Comparison of ENCODE assay signal across 21 mouse cellular contexts in genomic region chr8:103907662-103908061, GRCm38 (mm10).
DNase-seq lines count a peak whose midpoint lies in the region; ATAC-seq and TF ChIP-seq lines count a peak whose summit lies in the region.
"Had no signal": no experiment of that assay in that cellular context is flagged by ENCODE, and none has a peak within 500 bp of the region (broad histone marks: within the 10 kb centered on the region; RNA-seq: fewer than 3 reads in every experiment).

No protein-coding gene starts in this region.

- no peaks in the 10 kb centered on the region for H3K36me3 ChIP-seq in lung, embryonic 14.5 days (ENCODE audit: insufficient read depth)
- H3K36me3 ChIP-seq in lung, postnatal 0 days (ENCODE audit: insufficient read depth, low read length), result no peaks in the 10 kb centered on the region
- no peaks in the 10 kb centered on the region for H3K36me3 ChIP-seq in lung, embryonic 15.5 days
- no peaks in the 10 kb centered on the region for H3K36me3 ChIP-seq in lung, embryonic 16.5 days (ENCODE audit: control insufficient read depth, insufficient read depth, low read length)
- H3K36me3 ChIP-seq: G1E had no signal

- TF ChIP-seq EP300 in lung, postnatal 0 days (IDR thresholded peaks at IDR 0.05), result no peak

- WGBS in lung, embryonic 14.5 days, result 37% methylated on average over 4 of the region's 4 CpGs
- WGBS in lung, postnatal 0 days, result 42% methylated on average over 4 of the region's 4 CpGs
- WGBS in lung, embryonic 15.5 days, result 37% methylated on average over 4 of the region's 4 CpGs
- WGBS in lung, embryonic 16.5 days, result 41% methylated on average over 4 of the region's 4 CpGs

- no peak overlapping the region for H3K4me2 ChIP-seq in lung, embryonic 14.5 days
- no peak overlapping the region for H3K4me2 ChIP-seq in lung, postnatal 0 days (replicated peaks; ENCODE audit: low read depth, low read length)
- H3K4me2 ChIP-seq in lung, embryonic 15.5 days, result no peak overlapping the region
- H3K4me2 ChIP-seq in lung, embryonic 16.5 days (ENCODE audit: low read depth, low read length), result no peak overlapping the region

- peaks cover 3% of the 10 kb centered on the region; the same call in 1 of the 2 replicates for H3K9me3 ChIP-seq in lung, embryonic 14.5 days (ENCODE audit: low read depth, low read length)
- no peaks in the 10 kb centered on the region for H3K9me3 ChIP-seq in lung, postnatal 0 days (ENCODE audit: low read length)
- H3K9me3 ChIP-seq in lung, embryonic 15.5 days, result no peaks in the 10 kb centered on the region
- no peaks in the 10 kb centered on the region for H3K9me3 ChIP-seq in lung, embryonic 16.5 days (ENCODE audit: control insufficient read depth, low read length)

- no peaks in the 10 kb centered on the region for H3K27me3 ChIP-seq in lung, embryonic 14.5 days (ENCODE audit: insufficient read depth, low read length)
- no peaks in the 10 kb centered on the region for H3K27me3 ChIP-seq in lung, postnatal 0 days (replicated peaks; ENCODE audit: insufficient read depth, low read length)
- no peaks in the 10 kb centered on the region for H3K27me3 ChIP-seq in lung, embryonic 15.5 days
- H3K27me3 ChIP-seq in lung, embryonic 16.5 days (ENCODE audit: control insufficient read depth, insufficient read depth, low read depth, low read length), result no peaks in the 10 kb centered on the region
- H3K27me3 ChIP-seq: CH12.LX, Patski had no signal

- TF ChIP-seq CTCF in lung, embryonic 14.5 days (IDR thresholded peaks at IDR 0.05; ENCODE audit: low read depth), result no peak
- TF ChIP-seq CTCF in lung, postnatal 0 days (IDR thresholded peaks at IDR 0.05), result no peak

- H3K4me1 ChIP-seq in lung, embryonic 14.5 days (ENCODE audit: insufficient read depth), result no peaks in the 10 kb centered on the region; the same call in 1 of the 2 replicates
- H3K4me1 ChIP-seq in lung, postnatal 0 days (ENCODE audit: insufficient read depth, low read depth, low read length), result no peaks in the 10 kb centered on the region
- H3K4me1 ChIP-seq in lung, embryonic 15.5 days, result 0 out of 2 replicates have a peak, but pooled peaks cover 9% of the 10 kb centered on the region
- no peaks in the 10 kb centered on the region; the same call in 1 of the 2 replicates for H3K4me1 ChIP-seq in lung, embryonic 16.5 days (replicated peaks; ENCODE audit: control insufficient read depth, insufficient read depth, low read length)

- peak; percentile 58 for DNase-seq in lung, embryonic 14.5 days
- no peak for DNase-seq in lung, postnatal 0 days (ENCODE audit: low spot score)
- DNase-seq in lung, postnatal 10 days, result no peak
- no peak for DNase-seq in lung, postnatal 4 days
- DNase-seq: adrenal gland, adult 2 months; adrenal gland, adult 8-10 months; adrenal gland, postnatal 10 days; adrenal gland, postnatal 14 days; adrenal gland, postnatal 25 days; adrenal gland, postnatal 36 days; B cell, adult 2 months; cerebellum, adult 11 months; cerebellum, adult 11-12 months; cerebellum, adult 18-20 months had no signal

- no peak overlapping the region for H3K4me3 ChIP-seq in lung, embryonic 14.5 days (ENCODE audit: low read depth, low read length)
- no peak overlapping the region for H3K4me3 ChIP-seq in lung, postnatal 0 days (ENCODE audit: low read depth, low read length)
- no peak overlapping the region for H3K4me3 ChIP-seq in lung, embryonic 15.5 days
- no peak overlapping the region for H3K4me3 ChIP-seq in lung, embryonic 16.5 days (ENCODE audit: low read length)

- no peak overlapping the region for H3K27ac ChIP-seq in lung, embryonic 14.5 days (ENCODE audit: low read depth)
- H3K27ac ChIP-seq in lung, postnatal 0 days (ENCODE audit: low read length), result no peak overlapping the region
- no peak overlapping the region for H3K27ac ChIP-seq in lung, embryonic 15.5 days
- peak overlapping the region; percentile 37; the same call in 1 of the 2 replicates for H3K27ac ChIP-seq in lung, embryonic 16.5 days (ENCODE audit: low read length)

- H3K9ac ChIP-seq in lung, embryonic 14.5 days, result no peak overlapping the region
- no peak overlapping the region for H3K9ac ChIP-seq in lung, postnatal 0 days (replicated peaks; ENCODE audit: low read depth)
- no peak overlapping the region for H3K9ac ChIP-seq in lung, embryonic 15.5 days
- no peak overlapping the region for H3K9ac ChIP-seq in lung, embryonic 16.5 days (ENCODE audit: low read length)

- ATAC-seq in lung, embryonic 14.5 days (ENCODE audit: insufficient read depth), result peak; percentile 60; the same call in 1 of the 2 replicates
- ATAC-seq in lung, postnatal 0 days, result no peak
- peak; percentile 45; the same call in 1 of the 2 replicates for ATAC-seq in lung, embryonic 15.5 days (ENCODE audit: borderline replicate concordance, extremely low read depth, low FRiP score, low TSS enrichment)
- peak; percentile 75 for ATAC-seq in lung, embryonic 16.5 days (ENCODE audit: low read depth)
- ATAC-seq: activated CD4-positive, CD25-positive, alpha-beta regulatory T cell, adult 4 months; CD4-positive, CD25-positive, alpha-beta regulatory T cell, adult 4 months; Patski had no signal
